Comparison of ENCODE assay signal across 25 mouse cellular contexts in the genomic region with DNA sequence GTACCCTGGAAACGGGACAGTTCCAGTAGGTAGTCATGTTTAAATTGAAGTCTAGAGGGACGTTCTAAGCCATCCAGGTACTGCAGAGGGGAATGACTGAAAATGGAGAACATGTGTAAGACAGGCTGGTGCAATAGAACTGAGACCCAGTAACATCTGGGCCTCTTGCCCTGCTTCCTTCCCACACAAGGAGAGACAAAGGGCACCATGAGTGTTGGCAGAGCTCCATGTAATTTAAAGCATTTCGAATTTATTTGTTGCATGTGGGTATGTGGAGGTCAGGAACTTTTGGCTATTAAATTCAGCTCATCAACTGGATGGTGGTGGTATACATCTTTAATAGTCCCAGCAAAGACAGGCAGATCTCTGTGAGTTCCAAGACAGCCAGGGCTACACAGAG. TPM values are rescaled to one million over a fixed set of nuclear protein-coding genes. Genes with fewer than 3 reads are reported as not detected.
DNase-seq lines count a peak whose midpoint lies in the region; ATAC-seq and TF ChIP-seq lines count a peak whose summit lies in the region.
"Had no signal": no experiment of that assay in that cellular context is flagged by ENCODE, and none has a peak within 500 bp of the region (broad histone marks: within the 10 kb centered on the region; RNA-seq: fewer than 3 reads in every experiment).

No protein-coding gene starts in this region.

- 62% methylated on average over 3 of the region's 3 CpGs for WGBS in heart, embryonic 15.5 days
- 77% methylated on average over 3 of the region's 3 CpGs for WGBS in heart, embryonic 12.5 days
- WGBS in lung, embryonic 16.5 days = 36% methylated on average over 3 of the region's 3 CpGs
- WGBS in intestine, postnatal 0 days = 57% methylated on average over 3 of the region's 3 CpGs
- 86% methylated on average over 3 of the region's 3 CpGs for WGBS in forebrain, embryonic 10.5 days

- peak overlapping the region; percentile 40; the same call in 1 of the 2 replicates for H3K27ac ChIP-seq in heart, embryonic 15.5 days
- no peak overlapping the region for H3K27ac ChIP-seq in heart, embryonic 12.5 days (ENCODE audit: poor library complexity, severe bottlenecking)
- H3K27ac ChIP-seq in lung, embryonic 16.5 days (ENCODE audit: low read length) = 0 out of 2 replicates have a peak overlapping the region, but pooled peaks have one; percentile 58
- H3K27ac ChIP-seq in intestine, postnatal 0 days (ENCODE audit: low read depth, low read length) = 0 out of 2 replicates have a peak overlapping the region, but pooled peaks have one; percentile 2
- H3K27ac ChIP-seq in forebrain, embryonic 10.5 days = no peak overlapping the region
- H3K27ac ChIP-seq: forebrain, embryonic 13.5 days; liver, embryonic 14.5 days had no signal

- H3K27me3 ChIP-seq in heart, embryonic 15.5 days = no peaks in the 10 kb centered on the region
- no peaks in the 10 kb centered on the region for H3K27me3 ChIP-seq in heart, embryonic 12.5 days (replicated peaks)
- H3K27me3 ChIP-seq in lung, embryonic 16.5 days (ENCODE audit: control insufficient read depth, insufficient read depth, low read depth, low read length) = no peaks in the 10 kb centered on the region
- no peaks in the 10 kb centered on the region for H3K27me3 ChIP-seq in intestine, postnatal 0 days (replicated peaks; ENCODE audit: control insufficient read depth, insufficient read depth, low read length)
- no peaks in the 10 kb centered on the region for H3K27me3 ChIP-seq in forebrain, embryonic 10.5 days (ENCODE audit: poor library complexity, severe bottlenecking)
- H3K27me3 ChIP-seq: forebrain, embryonic 13.5 days; heart, embryonic 13.5 days had no signal

- H3K9ac ChIP-seq in heart, embryonic 15.5 days = no peak overlapping the region
- H3K9ac ChIP-seq in heart, embryonic 12.5 days = no peak overlapping the region
- no peak overlapping the region for H3K9ac ChIP-seq in lung, embryonic 16.5 days (ENCODE audit: low read length)
- H3K9ac ChIP-seq in intestine, postnatal 0 days (ENCODE audit: low read depth, low read length) = no peak overlapping the region
- H3K9ac ChIP-seq: forebrain, embryonic 13.5 days; heart, embryonic 13.5 days; hindbrain, embryonic 14.5 days; liver, embryonic 14.5 days had no signal

- H3K36me3 ChIP-seq in heart, embryonic 15.5 days = no peaks in the 10 kb centered on the region
- H3K36me3 ChIP-seq in heart, embryonic 12.5 days = peaks cover 6% of the 10 kb centered on the region; the same call in 1 of the 2 replicates
- no peaks in the 10 kb centered on the region for H3K36me3 ChIP-seq in lung, embryonic 16.5 days (ENCODE audit: control insufficient read depth, insufficient read depth, low read length)
- H3K36me3 ChIP-seq in intestine, postnatal 0 days (ENCODE audit: control insufficient read depth, insufficient read depth) = no peaks in the 10 kb centered on the region
- H3K36me3 ChIP-seq in forebrain, embryonic 10.5 days (replicated peaks) = no peaks in the 10 kb centered on the region
- H3K36me3 ChIP-seq: heart, embryonic 13.5 days had no signal

- no peak for DNase-seq in lung, postnatal 14 days
- peak; percentile 57 for DNase-seq in NIH3T3 (ENCODE audit: low read depth)
- DNase-seq in cerebellum, postnatal 4 days (ENCODE audit: low spot score in 2 of 2) = no peak
- no peak for DNase-seq in forebrain, embryonic 10.5 days (ENCODE audit: extremely low spot score, low spot score)
- DNase-seq: adrenal gland, postnatal 14 days; cerebellum, postnatal 10 days; heart, postnatal 36 days; kidney, adult 18-20 months; kidney, postnatal 14 days; right cerebral cortex, postnatal 25 days; thymus, postnatal 14 days had no signal

- no peak for ATAC-seq in heart, embryonic 15.5 days (replicated peaks; ENCODE audit: insufficient number of reproducible peaks, insufficient read depth, low FRiP score, low read depth)
- ATAC-seq in heart, embryonic 12.5 days (ENCODE audit: insufficient number of reproducible peaks, low FRiP score) = no peak
- no peak for ATAC-seq in lung, embryonic 16.5 days (ENCODE audit: low read depth)
- no peak for ATAC-seq in intestine, postnatal 0 days
- ATAC-seq: activated CD4-positive, CD25-positive, alpha-beta regulatory T cell, adult 4 months; forebrain, embryonic 13.5 days had no signal

- H3K4me1 ChIP-seq in heart, embryonic 15.5 days (replicated peaks) = peaks cover 45% of the 10 kb centered on the region
- peaks cover 58% of the 10 kb centered on the region for H3K4me1 ChIP-seq in heart, embryonic 12.5 days (replicated peaks)
- H3K4me1 ChIP-seq in lung, embryonic 16.5 days (replicated peaks; ENCODE audit: control insufficient read depth, insufficient read depth, low read length) = peaks cover 56% of the 10 kb centered on the region
- peaks cover 20% of the 10 kb centered on the region for H3K4me1 ChIP-seq in intestine, postnatal 0 days (replicated peaks; ENCODE audit: control insufficient read depth, insufficient read depth, low read length)
- peaks cover 62% of the 10 kb centered on the region for H3K4me1 ChIP-seq in forebrain, embryonic 10.5 days

- no peak overlapping the region for H3K4me2 ChIP-seq in heart, embryonic 15.5 days
- H3K4me2 ChIP-seq in heart, embryonic 12.5 days = no peak overlapping the region
- no peak overlapping the region for H3K4me2 ChIP-seq in lung, embryonic 16.5 days (ENCODE audit: low read depth, low read length)
- no peak overlapping the region for H3K4me2 ChIP-seq in intestine, postnatal 0 days (replicated peaks; ENCODE audit: low read depth)
- H3K4me2 ChIP-seq: forebrain, embryonic 13.5 days; heart, embryonic 13.5 days; hindbrain, embryonic 14.5 days; midbrain, embryonic 11.5 days had no signal

- H3K9me3 ChIP-seq in heart, embryonic 15.5 days (replicated peaks) = no peaks in the 10 kb centered on the region
- H3K9me3 ChIP-seq in heart, embryonic 12.5 days (replicated peaks) = no peaks in the 10 kb centered on the region
- H3K9me3 ChIP-seq in lung, embryonic 16.5 days (ENCODE audit: control insufficient read depth, low read length) = no peaks in the 10 kb centered on the region
- H3K9me3 ChIP-seq in intestine, postnatal 0 days (ENCODE audit: control insufficient read depth) = no peaks in the 10 kb centered on the region
- H3K9me3 ChIP-seq in forebrain, embryonic 10.5 days = no peaks in the 10 kb centered on the region
- H3K9me3 ChIP-seq: forebrain, embryonic 13.5 days; heart, embryonic 13.5 days had no signal

- TF ChIP-seq CTCF in intestine, postnatal 0 days (IDR thresholded peaks at IDR 0.05; ENCODE audit: low read depth) = no peak

- H3K4me3 ChIP-seq in heart, embryonic 15.5 days = no peak overlapping the region
- H3K4me3 ChIP-seq in heart, embryonic 12.5 days = no peak overlapping the region
- no peak overlapping the region for H3K4me3 ChIP-seq in lung, embryonic 16.5 days (ENCODE audit: low read length)
- no peak overlapping the region for H3K4me3 ChIP-seq in intestine, postnatal 0 days (ENCODE audit: low read depth, low read length)
- no peak overlapping the region for H3K4me3 ChIP-seq in forebrain, embryonic 10.5 days
- H3K4me3 ChIP-seq: forebrain, embryonic 13.5 days; heart, embryonic 13.5 days had no signal

RNA-seq across cellular contexts. Expression of a gene that starts 19.5 kb away (rescaled TPM):
- polyA plus RNA-seq in heart, embryonic 15.5 days (2015; fragmentation: Nextera tagmentation; extraction: Ambion mirVana) = 8.1 and 11.8 TPM in 2 replicates
- 13.7 and 14.8 TPM in 2 replicates for polyA plus RNA-seq in heart, embryonic 12.5 days (2016; fragmentation: Nextera tagmentation; extraction: Ambion mirVana)
- 10.3 and 10.5 TPM in 2 replicates for polyA plus RNA-seq in lung, embryonic 16.5 days (2015; fragmentation: Nextera tagmentation; extraction: Ambion mirVana)
- polyA plus RNA-seq in intestine, postnatal 0 days (2015; fragmentation: Nextera tagmentation; extraction: Ambion mirVana) = 5.8 and 6.1 TPM in 2 replicates
- 12.5 and 12.7 TPM in 2 replicates for polyA plus RNA-seq in forebrain, embryonic 10.5 days (2016; fragmentation: Nextera tagmentation; extraction: Ambion mirVana)

RNA-seq across cellular contexts. Expression of a gene that starts 33.5 kb away (rescaled TPM):
- not detected in 2 replicates for polyA plus RNA-seq in heart, embryonic 15.5 days (2015; fragmentation: Nextera tagmentation; extraction: Ambion mirVana)
- polyA plus RNA-seq in heart, embryonic 12.5 days (2016; fragmentation: Nextera tagmentation; extraction: Ambion mirVana) = not detected in 2 replicates
- not detected in 2 replicates for polyA plus RNA-seq in lung, embryonic 16.5 days (2015; fragmentation: Nextera tagmentation; extraction: Ambion mirVana)
- not detected in 2 replicates for polyA plus RNA-seq in intestine, postnatal 0 days (2015; fragmentation: Nextera tagmentation; extraction: Ambion mirVana)
- not detected in 2 replicates for polyA plus RNA-seq in forebrain, embryonic 10.5 days (2016; fragmentation: Nextera tagmentation; extraction: Ambion mirVana)
- polyA plus RNA-seq: activated CD4-positive, CD25-positive, alpha-beta regulatory T cell, adult 4 months; brain, embryonic 14.5 days; forebrain, embryonic 13.5 days; heart, embryonic 13.5 days; hindbrain, embryonic 14.5 days; limb, embryonic 11.5 days; liver, embryonic 14.5 days; midbrain, embryonic 11.5 days; spleen, adult 2 months had no signal

RNA-seq across cellular contexts. Expression of a gene that starts 36.8 kb away (rescaled TPM):
- polyA plus RNA-seq in heart, embryonic 15.5 days (2015; fragmentation: Nextera tagmentation; extraction: Ambion mirVana) = 0.30 TPM in 1 of 2 replicates, not detected in the other
- polyA plus RNA-seq in heart, embryonic 12.5 days (2016; fragmentation: Nextera tagmentation; extraction: Ambion mirVana) = 0.37 TPM in 1 of 2 replicates, not detected in the other
- polyA plus RNA-seq in lung, embryonic 16.5 days (2015; fragmentation: Nextera tagmentation; extraction: Ambion mirVana) = 0.33 TPM in 1 of 2 replicates, not detected in the other
- polyA plus RNA-seq in intestine, postnatal 0 days (2015; fragmentation: Nextera tagmentation; extraction: Ambion mirVana) = 0.12 TPM in 1 of 2 replicates, not detected in the other
- polyA plus RNA-seq in forebrain, embryonic 10.5 days (2016; fragmentation: Nextera tagmentation; extraction: Ambion mirVana) = not detected in 2 replicates
- polyA plus RNA-seq: forebrain, embryonic 13.5 days; heart, embryonic 13.5 days; hindbrain, embryonic 14.5 days; limb, embryonic 11.5 days; liver, embryonic 14.5 days; midbrain, embryonic 11.5 days had no signal

RNA-seq across cellular contexts. Expression of a gene that starts 42.3 kb away (rescaled TPM):
- polyA plus RNA-seq in heart, embryonic 15.5 days (2015; fragmentation: Nextera tagmentation; extraction: Ambion mirVana) = 10.4 and 11.7 TPM in 2 replicates
- polyA plus RNA-seq in heart, embryonic 12.5 days (2016; fragmentation: Nextera tagmentation; extraction: Ambion mirVana) = 12.6 TPM in 2 replicates
- 12.5 and 13.1 TPM in 2 replicates for polyA plus RNA-seq in lung, embryonic 16.5 days (2015; fragmentation: Nextera tagmentation; extraction: Ambion mirVana)
- 5.9 and 6.3 TPM in 2 replicates for polyA plus RNA-seq in intestine, postnatal 0 days (2015; fragmentation: Nextera tagmentation; extraction: Ambion mirVana)
- 2.7 and 3.1 TPM in 2 replicates for polyA plus RNA-seq in forebrain, embryonic 10.5 days (2016; fragmentation: Nextera tagmentation; extraction: Ambion mirVana)

RNA-seq across cellular contexts. Expression of a gene that starts 49.5 kb away (rescaled TPM):
- not detected in 2 replicates for polyA plus RNA-seq in heart, embryonic 15.5 days (2015; fragmentation: Nextera tagmentation; extraction: Ambion mirVana)
- not detected in 2 replicates for polyA plus RNA-seq in heart, embryonic 12.5 days (2016; fragmentation: Nextera tagmentation; extraction: Ambion mirVana)
- not detected in 2 replicates for polyA plus RNA-seq in lung, embryonic 16.5 days (2015; fragmentation: Nextera tagmentation; extraction: Ambion mirVana)
- not detected in 2 replicates for polyA plus RNA-seq in intestine, postnatal 0 days (2015; fragmentation: Nextera tagmentation; extraction: Ambion mirVana)
- not detected in 2 replicates for polyA plus RNA-seq in forebrain, embryonic 10.5 days (2016; fragmentation: Nextera tagmentation; extraction: Ambion mirVana)
- polyA plus RNA-seq: activated CD4-positive, CD25-positive, alpha-beta regulatory T cell, adult 4 months; brain, embryonic 14.5 days; forebrain, embryonic 13.5 days; gonadal fat pad, adult 2 months; heart, embryonic 13.5 days; hindbrain, embryonic 14.5 days; limb, embryonic 11.5 days; liver, embryonic 14.5 days; midbrain, embryonic 11.5 days; spleen, adult 2 months had no signal

Comparison
In these comparisons a context has a peak if more than half of its experiments do, and no peak if none do; other contexts are left out.
1. H3K27ac ChIP-seq: peak in heart, embryonic 15.5 days (single experiment), lung, embryonic 16.5 days (single experiment) and intestine, postnatal 0 days (single experiment); none in heart, embryonic 12.5 days (single experiment) and forebrain, embryonic 10.5 days (single experiment).